Comparison of ENCODE assay signal across 16 mouse cellular contexts in genomic region chr7:51783070-51783776, GRCm38 (mm10).
A peak's percentile ranks its signal among the peaks of the same experiment; 100 is the strongest.
DNase-seq lines count a peak whose midpoint lies in the region; ATAC-seq and TF ChIP-seq lines count a peak whose summit lies in the region.
"Had no signal": no experiment of that assay in that cellular context is flagged by ENCODE, and none has a peak within 500 bp of the region (broad histone marks: within the 10 kb centered on the region; RNA-seq: fewer than 3 reads in every experiment).

No protein-coding gene starts in this region.

- no peaks in the 10 kb centered on the region for H3K27me3 ChIP-seq in hindbrain, embryonic 12.5 days
- no peaks in the 10 kb centered on the region for H3K27me3 ChIP-seq in hindbrain, postnatal 0 days (ENCODE audit: insufficient read depth, low read length)
- no peaks in the 10 kb centered on the region for H3K27me3 ChIP-seq in forebrain, embryonic 12.5 days
- H3K27me3 ChIP-seq in hindbrain, embryonic 14.5 days (ENCODE audit: control insufficient read depth, insufficient read depth, low read length): no peaks in the 10 kb centered on the region
- no peaks in the 10 kb centered on the region for H3K27me3 ChIP-seq in heart, embryonic 11.5 days (ENCODE audit: control insufficient read depth, insufficient read depth, low read length)
- H3K27me3 ChIP-seq: heart, embryonic 12.5 days; Patski; stomach, embryonic 15.5 days had no signal

- H3K4me2 ChIP-seq in hindbrain, embryonic 12.5 days (replicated peaks): no peak overlapping the region
- H3K4me2 ChIP-seq in hindbrain, postnatal 0 days (ENCODE audit: low read depth, low read length): no peak overlapping the region
- H3K4me2 ChIP-seq in forebrain, embryonic 12.5 days: peak overlapping the region; percentile 26
- no peak overlapping the region for H3K4me2 ChIP-seq in hindbrain, embryonic 14.5 days (replicated peaks)
- H3K4me2 ChIP-seq in heart, embryonic 11.5 days: no peak overlapping the region
- H3K4me2 ChIP-seq: heart, embryonic 12.5 days; stomach, embryonic 15.5 days had no signal

- no peak overlapping the region for H3K9ac ChIP-seq in hindbrain, embryonic 12.5 days
- H3K9ac ChIP-seq in hindbrain, postnatal 0 days (replicated peaks; ENCODE audit: low read length): no peak overlapping the region
- H3K9ac ChIP-seq in forebrain, embryonic 12.5 days: no peak overlapping the region
- no peak overlapping the region for H3K9ac ChIP-seq in hindbrain, embryonic 14.5 days
- H3K9ac ChIP-seq in heart, embryonic 11.5 days (ENCODE audit: low read depth, low read length): no peak overlapping the region
- H3K9ac ChIP-seq: heart, embryonic 12.5 days; stomach, embryonic 15.5 days had no signal

- no peak for TF ChIP-seq CTCF in hindbrain, postnatal 0 days (IDR thresholded peaks at IDR 0.05; ENCODE audit: low read depth)

- H3K4me1 ChIP-seq in hindbrain, embryonic 12.5 days: peaks cover 11% of the 10 kb centered on the region
- H3K4me1 ChIP-seq in hindbrain, postnatal 0 days (ENCODE audit: insufficient read depth, low read length): no peaks in the 10 kb centered on the region
- H3K4me1 ChIP-seq in forebrain, embryonic 12.5 days: peaks cover 15% of the 10 kb centered on the region
- peaks cover 17% of the 10 kb centered on the region for H3K4me1 ChIP-seq in hindbrain, embryonic 14.5 days (replicated peaks; ENCODE audit: control insufficient read depth, insufficient read depth, low read length)
- no peaks in the 10 kb centered on the region for H3K4me1 ChIP-seq in heart, embryonic 11.5 days (ENCODE audit: control insufficient read depth, insufficient read depth, low read length)
- H3K4me1 ChIP-seq: heart, embryonic 12.5 days; stomach, embryonic 15.5 days had no signal

- peak overlapping the region; percentile 75 for H3K27ac ChIP-seq in hindbrain, embryonic 12.5 days
- no peak overlapping the region for H3K27ac ChIP-seq in hindbrain, postnatal 0 days
- peak overlapping the region; percentile 91 for H3K27ac ChIP-seq in forebrain, embryonic 12.5 days
- peak overlapping the region; percentile 77 for H3K27ac ChIP-seq in hindbrain, embryonic 14.5 days
- no peak overlapping the region for H3K27ac ChIP-seq in heart, embryonic 11.5 days (ENCODE audit: low read depth, low read length)
- H3K27ac ChIP-seq: stomach, embryonic 15.5 days had no signal

- no peaks in the 10 kb centered on the region for H3K36me3 ChIP-seq in hindbrain, embryonic 12.5 days
- no peaks in the 10 kb centered on the region for H3K36me3 ChIP-seq in hindbrain, postnatal 0 days (ENCODE audit: insufficient read depth, low read length)
- no peaks in the 10 kb centered on the region for H3K36me3 ChIP-seq in forebrain, embryonic 12.5 days (replicated peaks)
- H3K36me3 ChIP-seq in hindbrain, embryonic 14.5 days (replicated peaks; ENCODE audit: control insufficient read depth, insufficient read depth): no peaks in the 10 kb centered on the region
- H3K36me3 ChIP-seq in heart, embryonic 11.5 days (ENCODE audit: control insufficient read depth, insufficient read depth, low read length): no peaks in the 10 kb centered on the region
- H3K36me3 ChIP-seq: heart, embryonic 12.5 days; stomach, embryonic 15.5 days had no signal

- no peaks in the 10 kb centered on the region for H3K9me3 ChIP-seq in hindbrain, embryonic 12.5 days (replicated peaks)
- H3K9me3 ChIP-seq in hindbrain, postnatal 0 days (ENCODE audit: low read length): no peaks in the 10 kb centered on the region
- no peaks in the 10 kb centered on the region for H3K9me3 ChIP-seq in forebrain, embryonic 12.5 days
- H3K9me3 ChIP-seq in hindbrain, embryonic 14.5 days (ENCODE audit: control insufficient read depth, low read length): no peaks in the 10 kb centered on the region
- no peaks in the 10 kb centered on the region for H3K9me3 ChIP-seq in heart, embryonic 11.5 days (replicated peaks; ENCODE audit: control insufficient read depth, low read length)
- H3K9me3 ChIP-seq: heart, embryonic 12.5 days; stomach, embryonic 15.5 days had no signal

- DNase-seq in hindbrain, postnatal 0 days (ENCODE audit: low spot score): no peak
- no peak for DNase-seq in hindbrain, embryonic 14.5 days (ENCODE audit: low spot score)
- peak; percentile 5 for DNase-seq in mesoderm, embryonic 11.5 days (ENCODE audit: low read depth, low spot score)
- DNase-seq in urinary bladder, adult 18-20 months (ENCODE audit: low spot score in 2 of 2): no peak
- no peak for DNase-seq in adipocyte (ENCODE audit: low spot score)
- DNase-seq: adrenal gland, postnatal 14 days; liver; thymus, adult 2 months had no signal

- 70% methylated on average over 4 of the region's 4 CpGs for WGBS in hindbrain, embryonic 12.5 days
- WGBS in hindbrain, postnatal 0 days: 72% methylated on average over 4 of the region's 4 CpGs
- WGBS in forebrain, embryonic 12.5 days: 40% methylated on average over 4 of the region's 4 CpGs
- 63% methylated on average over 4 of the region's 4 CpGs for WGBS in hindbrain, embryonic 14.5 days
- 73% methylated on average over 4 of the region's 4 CpGs for WGBS in heart, embryonic 11.5 days (ENCODE audit: insufficient replicate concordance)

- H3K4me3 ChIP-seq in hindbrain, embryonic 12.5 days: no peak overlapping the region
- H3K4me3 ChIP-seq in hindbrain, postnatal 0 days (ENCODE audit: low read length): no peak overlapping the region
- H3K4me3 ChIP-seq in forebrain, embryonic 12.5 days (replicated peaks): no peak overlapping the region
- no peak overlapping the region for H3K4me3 ChIP-seq in hindbrain, embryonic 14.5 days (replicated peaks; ENCODE audit: low read length)
- no peak overlapping the region for H3K4me3 ChIP-seq in heart, embryonic 11.5 days (ENCODE audit: low read depth, low read length)
- H3K4me3 ChIP-seq: heart, embryonic 12.5 days; stomach, embryonic 15.5 days had no signal

- ATAC-seq in hindbrain, embryonic 12.5 days (ENCODE audit: low FRiP score): no peak
- no peak for ATAC-seq in hindbrain, postnatal 0 days
- ATAC-seq in forebrain, embryonic 12.5 days (ENCODE audit: low FRiP score): peak; percentile 13; the same call in 1 of the 2 replicates
- no peak for ATAC-seq in hindbrain, embryonic 14.5 days (ENCODE audit: low FRiP score)
- no peak for ATAC-seq in heart, embryonic 11.5 days (replicated peaks; ENCODE audit: insufficient number of reproducible peaks, low FRiP score, low TSS enrichment)
- ATAC-seq: CD4-positive, CD25-positive, alpha-beta regulatory T cell, adult 4 months; lung, postnatal 0 days; Patski had no signal

Comparison
In these comparisons a context has a peak if more than half of its experiments do, and no peak if none do; other contexts are left out.
1. H3K27ac ChIP-seq: peak in hindbrain, embryonic 12.5 days (single experiment), forebrain, embryonic 12.5 days (single experiment) and hindbrain, embryonic 14.5 days (single experiment); none in hindbrain, postnatal 0 days (single experiment) and heart, embryonic 11.5 days (single experiment).